In genomic region chr3:147246141-147246540, GRCm38 (mm10) we compare ENCODE assay signal across 32 mouse cellular contexts.
"Had no signal": no experiment of that assay in that cellular context is flagged by ENCODE, and none has a peak within 500 bp of the region (broad histone marks: within the 10 kb centered on the region; RNA-seq: fewer than 3 reads in every experiment).

No protein-coding gene starts in this region.

- ATAC-seq: liver, embryonic 12.5 days; liver, postnatal 0 days; lung, postnatal 0 days; midbrain, embryonic 13.5 days; midbrain, embryonic 15.5 days; midbrain, embryonic 16.5 days had no signal

- H3K4me2 ChIP-seq: limb, embryonic 12.5 days; limb, embryonic 13.5 days; limb, embryonic 15.5 days; liver, embryonic 11.5 days; liver, embryonic 12.5 days; liver, embryonic 13.5 days; liver, embryonic 15.5 days; lung, embryonic 14.5 days; lung, embryonic 15.5 days; midbrain, embryonic 11.5 days; midbrain, embryonic 12.5 days; midbrain, embryonic 13.5 days; midbrain, embryonic 15.5 days; neural tube, embryonic 12.5 days had no signal

- H3K27me3 ChIP-seq: limb, embryonic 12.5 days; limb, embryonic 13.5 days; limb, embryonic 15.5 days; liver, embryonic 12.5 days; liver, embryonic 13.5 days; liver, embryonic 15.5 days; lung, embryonic 15.5 days; megakaryocyte, embryonic 14.5 days; midbrain, embryonic 12.5 days; midbrain, embryonic 15.5 days; neural tube, embryonic 12.5 days had no signal

- H3K36me3 ChIP-seq: limb, embryonic 10.5 days; limb, embryonic 12.5 days; limb, embryonic 13.5 days; limb, embryonic 15.5 days; liver, embryonic 12.5 days; liver, embryonic 13.5 days; liver, embryonic 15.5 days; lung, embryonic 15.5 days; midbrain, embryonic 10.5 days; midbrain, embryonic 12.5 days; midbrain, embryonic 13.5 days; midbrain, embryonic 15.5 days; neural tube, embryonic 12.5 days had no signal

- H3K4me1 ChIP-seq: limb, embryonic 13.5 days; limb, embryonic 15.5 days; liver, embryonic 12.5 days; liver, embryonic 13.5 days; liver, embryonic 15.5 days; lung, embryonic 15.5 days; megakaryocyte, embryonic 14.5 days; midbrain, embryonic 12.5 days; midbrain, embryonic 13.5 days; midbrain, embryonic 15.5 days; neural tube, embryonic 12.5 days had no signal

- H3K9ac ChIP-seq: limb, embryonic 12.5 days; limb, embryonic 13.5 days; limb, embryonic 15.5 days; liver, embryonic 12.5 days; liver, embryonic 13.5 days; liver, embryonic 14.5 days; liver, embryonic 15.5 days; liver, postnatal 0 days; lung, embryonic 14.5 days; lung, embryonic 15.5 days; midbrain, embryonic 12.5 days; midbrain, embryonic 13.5 days; midbrain, embryonic 15.5 days; neural tube, embryonic 12.5 days had no signal

- DNase-seq: left cerebral cortex, postnatal 4 days; liver; liver, embryonic 13.5 days; liver, postnatal 0 days; lung, adult 18-20 months; lung, adult 2 months; lung, embryonic 14.5 days; lung, postnatal 10 days; lung, postnatal 14 days; lung, postnatal 36 days; lung, postnatal 4 days; midbrain, embryonic 14.5 days had no signal

- H3K4me3 ChIP-seq: limb, embryonic 10.5 days; limb, embryonic 12.5 days; limb, embryonic 13.5 days; limb, embryonic 15.5 days; liver, embryonic 12.5 days; liver, embryonic 13.5 days; liver, embryonic 15.5 days; lung, embryonic 15.5 days; megakaryocyte, embryonic 14.5 days; midbrain, embryonic 10.5 days; midbrain, embryonic 12.5 days; midbrain, embryonic 13.5 days; midbrain, embryonic 15.5 days; myocyte; neural tube, embryonic 12.5 days had no signal

- H3K27ac ChIP-seq: limb, embryonic 10.5 days; limb, embryonic 12.5 days; limb, embryonic 13.5 days; limb, embryonic 15.5 days; liver, embryonic 12.5 days; liver, embryonic 13.5 days; liver, embryonic 14.5 days; liver, embryonic 15.5 days; lung, embryonic 15.5 days; macrophage; midbrain, embryonic 10.5 days; midbrain, embryonic 12.5 days; midbrain, embryonic 13.5 days; midbrain, embryonic 15.5 days; neural tube, embryonic 12.5 days had no signal

- H3K9me3 ChIP-seq: limb, embryonic 10.5 days; limb, embryonic 12.5 days; limb, embryonic 13.5 days; limb, embryonic 15.5 days; liver, embryonic 12.5 days; liver, embryonic 13.5 days; liver, embryonic 15.5 days; lung, embryonic 15.5 days; midbrain, embryonic 10.5 days; midbrain, embryonic 12.5 days; midbrain, embryonic 13.5 days; midbrain, embryonic 15.5 days; neural tube, embryonic 12.5 days had no signal
